29 mouse cellular contexts compared by ENCODE assay signal in the genomic region with DNA sequence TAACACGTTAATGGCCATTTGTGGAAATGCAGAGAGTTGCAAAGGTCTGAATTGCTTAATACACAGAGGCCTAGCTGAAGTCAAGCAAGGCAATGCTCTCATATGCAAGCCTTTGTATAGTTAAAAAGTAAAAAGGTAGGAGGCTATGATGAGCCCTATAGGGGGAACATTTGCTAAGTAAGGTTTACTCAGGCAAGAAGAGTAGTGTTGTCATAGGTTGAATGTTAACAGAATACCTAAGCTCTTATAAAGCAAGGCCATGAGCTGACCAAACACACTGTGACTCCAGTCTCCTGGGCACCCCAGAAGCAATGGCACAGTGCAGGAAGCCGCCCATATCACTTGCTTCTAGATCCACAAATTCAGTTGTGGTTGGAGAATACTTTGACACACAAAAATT.
"Had no signal": no experiment of that assay in that cellular context is flagged by ENCODE, and none has a peak within 500 bp of the region (broad histone marks: within the 10 kb centered on the region; RNA-seq: fewer than 3 reads in every experiment).

No protein-coding gene starts in this region.

- H3K27me3 ChIP-seq: limb, embryonic 12.5 days; limb, embryonic 13.5 days; limb, embryonic 15.5 days; liver, embryonic 12.5 days; liver, embryonic 13.5 days; liver, embryonic 15.5 days; lung, embryonic 15.5 days; megakaryocyte, embryonic 14.5 days; midbrain, embryonic 12.5 days; midbrain, embryonic 13.5 days; midbrain, embryonic 15.5 days; neural tube, embryonic 12.5 days had no signal

- H3K9me3 ChIP-seq: limb, embryonic 10.5 days; limb, embryonic 12.5 days; limb, embryonic 13.5 days; limb, embryonic 15.5 days; liver, embryonic 12.5 days; liver, embryonic 13.5 days; liver, embryonic 15.5 days; lung, embryonic 15.5 days; midbrain, embryonic 10.5 days; midbrain, embryonic 12.5 days; midbrain, embryonic 13.5 days; midbrain, embryonic 15.5 days; neural tube, embryonic 12.5 days had no signal

- H3K4me3 ChIP-seq: limb, embryonic 10.5 days; limb, embryonic 12.5 days; limb, embryonic 13.5 days; limb, embryonic 15.5 days; liver, embryonic 12.5 days; liver, embryonic 13.5 days; liver, embryonic 15.5 days; lung, embryonic 15.5 days; megakaryocyte, embryonic 14.5 days; midbrain, embryonic 10.5 days; midbrain, embryonic 12.5 days; midbrain, embryonic 13.5 days; midbrain, embryonic 15.5 days; myocyte; neural tube, embryonic 12.5 days had no signal

- H3K4me2 ChIP-seq: limb, embryonic 12.5 days; limb, embryonic 13.5 days; limb, embryonic 15.5 days; liver, embryonic 11.5 days; liver, embryonic 12.5 days; liver, embryonic 13.5 days; liver, embryonic 15.5 days; lung, embryonic 14.5 days; lung, embryonic 15.5 days; midbrain, embryonic 11.5 days; midbrain, embryonic 12.5 days; midbrain, embryonic 13.5 days; midbrain, embryonic 15.5 days; neural tube, embryonic 12.5 days had no signal

- DNase-seq: left cerebral cortex, postnatal 4 days; liver; liver, embryonic 13.5 days; liver, postnatal 0 days; lung, adult 18-20 months; lung, adult 2 months; lung, embryonic 14.5 days; lung, postnatal 4 days; midbrain, embryonic 14.5 days had no signal

- H3K36me3 ChIP-seq: limb, embryonic 10.5 days; limb, embryonic 12.5 days; limb, embryonic 13.5 days; limb, embryonic 15.5 days; liver, embryonic 12.5 days; liver, embryonic 13.5 days; liver, embryonic 15.5 days; lung, embryonic 15.5 days; midbrain, embryonic 10.5 days; midbrain, embryonic 12.5 days; midbrain, embryonic 13.5 days; midbrain, embryonic 15.5 days; neural tube, embryonic 12.5 days had no signal

- ATAC-seq: liver, embryonic 12.5 days; liver, postnatal 0 days; lung, postnatal 0 days; midbrain, embryonic 13.5 days; midbrain, embryonic 15.5 days; midbrain, embryonic 16.5 days had no signal

- H3K9ac ChIP-seq: limb, embryonic 12.5 days; limb, embryonic 13.5 days; limb, embryonic 15.5 days; liver, embryonic 12.5 days; liver, embryonic 13.5 days; liver, embryonic 14.5 days; liver, embryonic 15.5 days; liver, postnatal 0 days; lung, embryonic 14.5 days; lung, embryonic 15.5 days; midbrain, embryonic 12.5 days; midbrain, embryonic 13.5 days; midbrain, embryonic 15.5 days; neural tube, embryonic 12.5 days had no signal

- H3K4me1 ChIP-seq: liver, embryonic 12.5 days; liver, embryonic 13.5 days; liver, embryonic 15.5 days; megakaryocyte, embryonic 14.5 days; midbrain, embryonic 12.5 days; neural tube, embryonic 12.5 days had no signal

- H3K27ac ChIP-seq: limb, embryonic 10.5 days; limb, embryonic 12.5 days; limb, embryonic 13.5 days; limb, embryonic 15.5 days; liver, embryonic 12.5 days; liver, embryonic 13.5 days; liver, embryonic 14.5 days; liver, embryonic 15.5 days; lung, embryonic 15.5 days; macrophage; midbrain, embryonic 10.5 days; midbrain, embryonic 12.5 days; midbrain, embryonic 13.5 days; midbrain, embryonic 15.5 days; neural tube, embryonic 12.5 days had no signal
